Mouse (Mus musculus) hindbrain, embryonic 15.5 days (tissue): ENCODE results near the gene Hebp2. TPM values are rescaled to one million over a fixed set of nuclear protein-coding genes. Genes with fewer than 3 reads are reported as not detected.
"Not testable (repeated sequence)": the region's sequence is repeated elsewhere in the genome, so short reads cannot be mapped to it uniquely, and the experiment has no call there.

Experiments
- ATAC-seq: fragments of 200-750 bp; cut with Nextera tagmentation; 2 replicates; pipeline ENCODE4 v1.8.0; 2017; ENCODE audit warnings: low read depth, moderate number of reproducible peaks, moderate TSS enrichment; ENCODE audit not compliant: low FRiP score
- H3K27ac ChIP-seq: fragments of 300-500 bp; sonication (generic); replicated peaks from 2 replicates; pipeline ENCODE4 v1.5.1; 2015; ENCODE audit warnings: mild to moderate bottlenecking, inconsistent platforms
- H3K27me3 ChIP-seq: fragments of 300-500 bp; sonication (generic); 2 replicates; pipeline ENCODE4 v1.6.1; 2015; ENCODE audit warnings: control low read depth, inconsistent platforms
- H3K36me3 ChIP-seq: fragments of 300-500 bp; sonication (generic); 2 replicates; pipeline ENCODE4 v1.6.1; 2015; ENCODE audit warnings: control low read depth, inconsistent platforms
- H3K4me1 ChIP-seq: fragments of 300-500 bp; sonication (generic); replicated peaks from 2 replicates; pipeline ENCODE4 v1.6.1; 2015; ENCODE audit warnings: control low read depth, inconsistent platforms
- H3K4me2 ChIP-seq: fragments of 300-500 bp; sonication (generic); 2 replicates; pipeline ENCODE4 v1.6.1; 2015; ENCODE audit warnings: moderate library complexity, mild to moderate bottlenecking, inconsistent platforms
- H3K4me3 ChIP-seq: fragments of 300-500 bp; sonication (generic); 2 replicates; pipeline ENCODE4 v1.5.1; 2015; ENCODE audit warnings: mild to moderate bottlenecking, inconsistent platforms
- H3K9ac ChIP-seq: fragments of 300-500 bp; sonication (generic); 2 replicates; pipeline ENCODE4 v1.6.1; 2015; ENCODE audit warnings: inconsistent platforms
- H3K9me3 ChIP-seq: fragments of 300-500 bp; sonication (generic); 2 replicates; pipeline ENCODE4 v1.6.1; 2016; ENCODE audit warnings: control low read depth, inconsistent platforms
- WGBS: fragments of 180-500 bp; shearing (Covaris S2); methylation state at CpG from one replicate; pipeline ENCODE4 v1.1.7; 2015; 5-methylcytosine and 5-hydroxymethylcytosine counted together
- polyA plus RNA-seq: library from polyadenylated mRNA; unstranded; fragments of >200 nt; fragmentation: Nextera tagmentation; extraction: Ambion mirVana; gene quantifications from 2 replicates; pipeline ENCODE4 v1.2.1, GENCODE M21; 2015

Hebp2 gene
- polyA plus RNA-seq = 11.8 and 13.7 TPM in 2 replicates

- H3K4me3 ChIP-seq = peak within 1 kb of the TSS; percentile 70
- no peaks in the 10 kb centered on the region for H3K27me3 ChIP-seq
- H3K4me1 ChIP-seq = peaks cover 16% of the 10 kb centered on the region
- WGBS = 0% methylated on average over 22 of the region's 22 CpGs
- peak within 1 kb of the TSS; percentile 83 for H3K9ac ChIP-seq
- H3K36me3 ChIP-seq = no peaks in the 10 kb centered on the region
- ATAC-seq = peak; percentile 91
- H3K9me3 ChIP-seq = no peaks in the 10 kb centered on the region
- peak within 1 kb of the TSS; percentile 67 for H3K27ac ChIP-seq
- peak within 1 kb of the TSS; percentile 96 for H3K4me2 ChIP-seq
Measured at GRCm38 (mm10) chr10:18545813-18546235, at the start of gene Hebp2. Gene Hebp2, minus strand, starts transcription at chr10:18546076.

- Histone ChIP-seq H3K9me3 (no peaks in the 10 kb centered on the region), H3K27ac (no peak overlapping the region), H3K9ac (no peak overlapping the region), H3K36me3 (peaks cover 33% of the 10 kb centered on the region), H3K4me2 (no peak overlapping the region), H3K4me3 (no peak overlapping the region), H3K27me3 (no peaks in the 10 kb centered on the region), H3K4me1 (no peaks in the 10 kb centered on the region)
- WGBS = 93% methylated on average over 5 of the region's 5 CpGs
- no peak for ATAC-seq
Measured at GRCm38 (mm10) chr10:18589455-18589854, 43.6 kb upstream of the Hebp2 start.

- ATAC-seq = no peak
Measured at GRCm38 (mm10) chr10:18584188-18584587, 38.3 kb upstream of the Hebp2 start.

GRCm38 (mm10) chr10:18572581-18572980 lies 26.7 kb upstream of the Hebp2 start:
- H3K4me3 ChIP-seq = no peak overlapping the region
- H3K36me3 ChIP-seq = no peaks in the 10 kb centered on the region
- no peak for ATAC-seq
- 69% methylated on average over 2 of the region's 2 CpGs for WGBS
- no peak overlapping the region for H3K27ac ChIP-seq
- no peaks in the 10 kb centered on the region for H3K4me1 ChIP-seq
- 0 out of 2 replicates have a peak, but pooled peaks cover 4% of the 10 kb centered on the region for H3K9me3 ChIP-seq
- H3K9ac ChIP-seq = no peak overlapping the region
- H3K27me3 ChIP-seq = no peaks in the 10 kb centered on the region
- H3K4me2 ChIP-seq = no peak overlapping the region

More at GRCm38 (mm10) chr10:18584188-18584587, 38.3 kb upstream of the Hebp2 start:
- 3% methylated on average over 7 of the region's 7 CpGs for WGBS
- Histone ChIP-seq H3K9me3 (no peaks in the 10 kb centered on the region), H3K4me3 (no peak overlapping the region), H3K27ac (no peak overlapping the region), H3K9ac (no peak overlapping the region), H3K4me1 (no peaks in the 10 kb centered on the region), H3K36me3 (peaks cover 2% of the 10 kb centered on the region; the same call in 1 of the 2 replicates), H3K4me2 (no peak overlapping the region), H3K27me3 (no peaks in the 10 kb centered on the region)

GRCm38 (mm10) chr10:18562940-18563339 lies 17.1 kb upstream of the Hebp2 start:
- 7% methylated on average over 4 of the region's 4 CpGs for WGBS
- peak; percentile 73; the same call in 1 of the 2 replicates for ATAC-seq
- H3K36me3 ChIP-seq = no peaks in the 10 kb centered on the region

GRCm38 (mm10) chr10:18561445-18561844 lies 15.6 kb upstream of the Hebp2 start:
- Histone ChIP-seq H3K36me3 (no peaks in the 10 kb centered on the region), H3K27ac (no peak overlapping the region), H3K27me3 (no peaks in the 10 kb centered on the region), H3K4me2 (no peak overlapping the region), H3K9me3 (no peaks in the 10 kb centered on the region), H3K4me3 (no peak overlapping the region), H3K9ac (no peak overlapping the region), H3K4me1 (no peaks in the 10 kb centered on the region)
- 53% methylated on average over 5 of the region's 5 CpGs for WGBS
- ATAC-seq = no peak

More at GRCm38 (mm10) chr10:18562940-18563339, 17.1 kb upstream of the Hebp2 start:
- Histone ChIP-seq H3K4me3 (no peak overlapping the region), H3K9ac (no peak overlapping the region), H3K4me1 (no peaks in the 10 kb centered on the region), H3K9me3 (no peaks in the 10 kb centered on the region), H3K27me3 (no peaks in the 10 kb centered on the region), H3K27ac (no peak overlapping the region), H3K4me2 (no peak overlapping the region)

- not testable (repeated sequence) for H3K9ac ChIP-seq, H3K36me3 ChIP-seq, H3K4me2 ChIP-seq, H3K9me3 ChIP-seq, H3K27ac ChIP-seq, H3K4me3 ChIP-seq, H3K4me1 ChIP-seq, ATAC-seq, H3K27me3 ChIP-seq
- WGBS = 87% methylated on average over 9 of the region's 9 CpGs
Measured at GRCm38 (mm10) chr10:18559076-18559475, 13.2 kb upstream of the Hebp2 start.

- Histone ChIP-seq H3K27me3 (no peaks in the 10 kb centered on the region), H3K9ac (peak overlapping the region; percentile 24), H3K4me1 (peaks cover 16% of the 10 kb centered on the region), H3K4me2 (peak overlapping the region; percentile 58), H3K9me3 (no peaks in the 10 kb centered on the region), H3K36me3 (no peaks in the 10 kb centered on the region), H3K4me3 (peak overlapping the region; percentile 36), H3K27ac (peak overlapping the region; percentile 14; the same call in 1 of the 2 replicates)
- peak; percentile 67 for ATAC-seq
- WGBS = 4% methylated on average over 35 of the region's 35 CpGs
Measured at GRCm38 (mm10) chr10:18549321-18550216, 3.7 kb upstream of the Hebp2 start.

GRCm38 (mm10) chr10:18547381-18547780 lies 1.5 kb upstream of the Hebp2 start:
- 81% methylated on average over 4 of the region's 4 CpGs for WGBS
- Histone ChIP-seq H3K27me3 (no peaks in the 10 kb centered on the region), H3K4me1 (peaks cover 16% of the 10 kb centered on the region), H3K4me2 (no peak overlapping the region), H3K36me3 (no peaks in the 10 kb centered on the region), H3K9ac (no peak overlapping the region), H3K4me3 (no peak overlapping the region), H3K9me3 (no peaks in the 10 kb centered on the region), H3K27ac (no peak overlapping the region)
- ATAC-seq = no peak

GRCm38 (mm10) chr10:18545309-18545708 lies 567 bp downstream of the Hebp2 start:
- 7% methylated on average over 13 of the region's 13 CpGs for WGBS
- H3K9ac ChIP-seq = peak overlapping the region; percentile 83
- no peak for ATAC-seq

GRCm38 (mm10) chr10:18536889-18537288 lies 9.0 kb downstream of the Hebp2 start:
- Histone ChIP-seq H3K36me3 (peaks cover 5% of the 10 kb centered on the region; the same call in 1 of the 2 replicates), H3K27ac (no peak overlapping the region), H3K9ac (no peak overlapping the region), H3K4me1 (no peaks in the 10 kb centered on the region), H3K4me3 (no peak overlapping the region), H3K27me3 (no peaks in the 10 kb centered on the region), H3K4me2 (no peak overlapping the region), H3K9me3 (no peaks in the 10 kb centered on the region)
- ATAC-seq = no peak
- WGBS = 98% methylated on average over 2 of the region's 2 CpGs

More at GRCm38 (mm10) chr10:18545309-18545708, 567 bp downstream of the Hebp2 start:
- Histone ChIP-seq H3K36me3 (no peaks in the 10 kb centered on the region), H3K9me3 (no peaks in the 10 kb centered on the region), H3K4me1 (peaks cover 16% of the 10 kb centered on the region), H3K4me2 (peak overlapping the region; percentile 96), H3K27ac (no peak overlapping the region), H3K27me3 (no peaks in the 10 kb centered on the region), H3K4me3 (peak overlapping the region; percentile 70)

- Histone ChIP-seq H3K9me3 (no peaks in the 10 kb centered on the region), H3K9ac (no peak overlapping the region), H3K4me2 (no peak overlapping the region), H3K4me3 (no peak overlapping the region), H3K36me3 (peaks cover 18% of the 10 kb centered on the region), H3K4me1 (0 out of 2 replicates have a peak, but pooled peaks cover 7% of the 10 kb centered on the region), H3K27me3 (no peaks in the 10 kb centered on the region), H3K27ac (no peak overlapping the region)
- no peak for ATAC-seq
- WGBS = 78% methylated on average over 8 of the region's 8 CpGs
Measured at GRCm38 (mm10) chr10:18532293-18532692, 13.6 kb downstream of the Hebp2 start.
